Mouse (Mus musculus): ENCODE data around the gene Tsga10. TPM values are rescaled to one million over a fixed set of nuclear protein-coding genes. Genes with fewer than 3 reads are reported as not detected.

The Tsga10 gene
- total RNA-seq (2014; rRNA removed; ENCODE audit: low replicate concordance) (1.5 and 3.7 TPM in 2 replicates), polyA plus RNA-seq (2015; fragmentation: Nextera tagmentation; extraction: Ambion mirVana) (3.1 and 3.6 TPM in 2 replicates)

DNA sequence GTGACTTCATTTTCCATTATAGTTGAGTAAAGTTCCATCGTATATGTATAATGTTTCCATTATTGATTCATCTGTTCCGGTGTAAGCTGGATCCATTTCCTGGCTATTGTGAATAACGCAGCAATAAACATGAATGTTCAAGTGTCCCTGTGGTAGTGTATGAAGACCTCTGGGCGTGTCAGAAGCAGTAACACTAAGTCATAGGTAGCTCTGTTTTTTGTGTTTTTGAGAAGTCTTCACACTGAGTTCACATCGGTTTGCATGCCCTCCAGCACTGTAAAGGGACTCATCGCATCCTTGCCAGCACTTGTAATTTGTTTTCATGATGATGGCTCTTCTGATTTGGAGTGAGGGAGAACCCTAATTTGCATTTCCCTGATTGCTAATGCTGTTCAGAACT, at the start of gene Tsga10:
Gene Tsga10, minus strand, starts transcription at position 144 of the 400 bp plus-strand sequence.
- Histone ChIP-seq H3K9ac (replicated peaks; ENCODE audit: low read depth, low read length) (peak within 1 kb of the TSS; percentile 59), H3K4me1 (ENCODE audit: control insufficient read depth, insufficient read depth) (peaks cover 6% of the 10 kb centered on the region; the same call in 1 of the 2 replicates), H3K27me3 (ENCODE audit: control insufficient read depth, insufficient read depth, low read length) (no peaks in the 10 kb centered on the region), H3K36me3 (replicated peaks; ENCODE audit: control insufficient read depth, insufficient read depth, low read length) (no peaks in the 10 kb centered on the region), H3K27ac (ENCODE audit: low read depth) (peak within 1 kb of the TSS; percentile 92), H3K9me3 (replicated peaks; ENCODE audit: control insufficient read depth, low read length) (no peaks in the 10 kb centered on the region), H3K4me3 (ENCODE audit: low read depth, low read length) (peak within 1 kb of the TSS; percentile 58), H3K4me2 (ENCODE audit: low read depth, low read length) (peak within 1 kb of the TSS; percentile 91)
- 82% methylated on average over 6 of the region's 6 CpGs for WGBS
- DNase-seq (ENCODE audit: low spot score), result no peak
- ATAC-seq (ENCODE audit: insufficient read depth, low read depth), result no peak
- TF ChIP-seq EP300 (IDR thresholded peaks at IDR 0.05; ENCODE audit: low read depth) (no peak), CTCF (IDR thresholded peaks at IDR 0.05; ENCODE audit: low read depth) (no peak)

DNA sequence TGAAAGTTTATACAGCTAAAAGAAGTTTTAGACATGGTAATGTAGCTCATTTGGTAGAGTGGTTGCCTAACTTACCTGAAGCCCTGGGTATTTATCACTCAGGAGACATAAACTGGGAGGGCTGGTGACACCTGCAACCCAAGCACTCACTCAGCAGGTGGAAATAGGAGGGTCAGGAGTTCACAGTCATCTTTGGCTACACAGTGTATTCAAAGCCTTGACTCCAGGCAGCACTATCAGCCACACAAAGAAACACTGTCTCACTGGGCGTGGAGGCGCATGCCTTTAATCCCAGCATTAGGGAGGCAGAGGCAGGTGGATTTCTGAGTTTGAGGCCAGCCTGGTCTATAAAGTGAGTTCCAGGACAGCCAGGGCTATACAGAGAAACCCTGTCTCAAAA, 46.5 kb upstream of the Tsga10 start:
- H3K4me3 ChIP-seq (ENCODE audit: low read depth, low read length), result no peak overlapping the region
- no peaks in the 10 kb centered on the region for H3K27me3 ChIP-seq (ENCODE audit: control insufficient read depth, insufficient read depth, low read length)
- no peak for ATAC-seq (ENCODE audit: insufficient read depth, low read depth)
- H3K36me3 ChIP-seq (replicated peaks; ENCODE audit: control insufficient read depth, insufficient read depth, low read length), result no peaks in the 10 kb centered on the region
- H3K4me1 ChIP-seq (ENCODE audit: control insufficient read depth, insufficient read depth), result no peaks in the 10 kb centered on the region
- H3K4me2 ChIP-seq (ENCODE audit: low read depth, low read length), result no peak overlapping the region
- H3K9ac ChIP-seq (replicated peaks; ENCODE audit: low read depth, low read length), result no peak overlapping the region
- no peak for TF ChIP-seq CTCF (IDR thresholded peaks at IDR 0.05; ENCODE audit: low read depth)
- no peak for TF ChIP-seq EP300 (IDR thresholded peaks at IDR 0.05; ENCODE audit: low read depth)
- DNase-seq (ENCODE audit: low spot score), result no peak
- H3K9me3 ChIP-seq (replicated peaks; ENCODE audit: control insufficient read depth, low read length), result no peaks in the 10 kb centered on the region
- no peak overlapping the region for H3K27ac ChIP-seq (ENCODE audit: low read depth)
- 71% methylated on average over 2 of the region's 2 CpGs for WGBS

GRCm38 (mm10) chr1:37903178-37903577, 36.9 kb upstream of the Tsga10 start:
- Histone ChIP-seq H3K4me1 (ENCODE audit: control insufficient read depth, insufficient read depth) (no peaks in the 10 kb centered on the region), H3K27ac (ENCODE audit: low read depth) (no peak overlapping the region), H3K9ac (replicated peaks; ENCODE audit: low read depth, low read length) (no peak overlapping the region), H3K36me3 (replicated peaks; ENCODE audit: control insufficient read depth, insufficient read depth, low read length) (peaks cover 15% of the 10 kb centered on the region), H3K4me3 (ENCODE audit: low read depth, low read length) (no peak overlapping the region), H3K4me2 (ENCODE audit: low read depth, low read length) (no peak overlapping the region), H3K9me3 (replicated peaks; ENCODE audit: control insufficient read depth, low read length) (no peaks in the 10 kb centered on the region), H3K27me3 (ENCODE audit: control insufficient read depth, insufficient read depth, low read length) (no peaks in the 10 kb centered on the region)
- DNase-seq (ENCODE audit: low spot score) (peak; percentile 65), ATAC-seq (ENCODE audit: insufficient read depth, low read depth) (peak; percentile 71; the same call in 1 of the 2 replicates)
- 28% methylated on average over 6 of the region's 6 CpGs for WGBS
- peak; percentile 57 for TF ChIP-seq CTCF (IDR thresholded peaks at IDR 0.05; ENCODE audit: low read depth)
- no peak for TF ChIP-seq EP300 (IDR thresholded peaks at IDR 0.05; ENCODE audit: low read depth)

GRCm38 (mm10) chr1:37900288-37900687, 34.1 kb upstream of the Tsga10 start:
- H3K4me3 ChIP-seq (ENCODE audit: low read depth, low read length), result no peak overlapping the region
- no peaks in the 10 kb centered on the region for H3K27me3 ChIP-seq (ENCODE audit: control insufficient read depth, insufficient read depth, low read length)
- no peak overlapping the region for H3K27ac ChIP-seq (ENCODE audit: low read depth)
- H3K9me3 ChIP-seq (replicated peaks; ENCODE audit: control insufficient read depth, low read length), result no peaks in the 10 kb centered on the region
- DNase-seq (ENCODE audit: low spot score) (peak; percentile 24), ATAC-seq (ENCODE audit: insufficient read depth, low read depth) (peak; percentile 66; the same call in 1 of the 2 replicates)
- H3K9ac ChIP-seq (replicated peaks; ENCODE audit: low read depth, low read length), result no peak overlapping the region
- TF ChIP-seq EP300 (IDR thresholded peaks at IDR 0.05; ENCODE audit: low read depth), result no peak
- TF ChIP-seq CTCF (IDR thresholded peaks at IDR 0.05; ENCODE audit: low read depth), result no peak
- H3K36me3 ChIP-seq (replicated peaks; ENCODE audit: control insufficient read depth, insufficient read depth, low read length), result peaks cover 41% of the 10 kb centered on the region
- no peaks in the 10 kb centered on the region for H3K4me1 ChIP-seq (ENCODE audit: control insufficient read depth, insufficient read depth)
- no peak overlapping the region for H3K4me2 ChIP-seq (ENCODE audit: low read depth, low read length)
- 39% methylated on average over 6 of the region's 6 CpGs for WGBS

DNA sequence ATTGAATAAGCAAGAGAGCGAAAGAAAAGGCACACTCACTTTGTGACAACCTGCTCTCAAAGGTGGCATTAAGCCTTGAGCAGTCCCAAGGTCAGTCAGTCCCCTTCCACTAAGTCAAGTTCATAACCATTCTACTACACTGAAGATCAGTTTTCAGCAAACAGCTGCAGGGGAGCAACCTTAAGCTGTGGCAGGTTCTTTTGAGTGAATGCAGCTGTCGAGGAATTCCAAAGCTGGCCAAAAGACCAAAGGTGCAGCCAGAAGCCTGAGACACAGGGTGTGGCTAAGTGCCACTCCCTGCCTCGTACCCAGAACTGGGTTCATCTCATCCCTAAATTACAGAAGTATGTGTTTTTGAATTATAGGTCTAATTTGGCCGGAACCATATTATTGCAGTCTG, 33.6 kb upstream of the Tsga10 start:
- ATAC-seq (ENCODE audit: insufficient read depth, low read depth) (no peak), DNase-seq (ENCODE audit: low spot score) (no peak)
- TF ChIP-seq CTCF (IDR thresholded peaks at IDR 0.05; ENCODE audit: low read depth), result no peak
- no peak for TF ChIP-seq EP300 (IDR thresholded peaks at IDR 0.05; ENCODE audit: low read depth)
- peaks cover 45% of the 10 kb centered on the region for H3K36me3 ChIP-seq (replicated peaks; ENCODE audit: control insufficient read depth, insufficient read depth, low read length)
- no peaks in the 10 kb centered on the region for H3K4me1 ChIP-seq (ENCODE audit: control insufficient read depth, insufficient read depth)
- no peak overlapping the region for H3K9ac ChIP-seq (replicated peaks; ENCODE audit: low read depth, low read length)
- no peak overlapping the region for H3K4me3 ChIP-seq (ENCODE audit: low read depth, low read length)
- H3K9me3 ChIP-seq (replicated peaks; ENCODE audit: control insufficient read depth, low read length), result no peaks in the 10 kb centered on the region
- no peaks in the 10 kb centered on the region for H3K27me3 ChIP-seq (ENCODE audit: control insufficient read depth, insufficient read depth, low read length)
- WGBS, result 62% methylated on average over 4 of the region's 4 CpGs
- H3K4me2 ChIP-seq (ENCODE audit: low read depth, low read length), result no peak overlapping the region
- H3K27ac ChIP-seq (ENCODE audit: low read depth), result peak overlapping the region; percentile 34; the same call in 1 of the 2 replicates

GRCm38 (mm10) chr1:37894606-37895005, 28.4 kb upstream of the Tsga10 start:
- DNase-seq (ENCODE audit: low spot score) (no peak), ATAC-seq (ENCODE audit: insufficient read depth, low read depth) (no peak)
- Histone ChIP-seq H3K9me3 (replicated peaks; ENCODE audit: control insufficient read depth, low read length) (no peaks in the 10 kb centered on the region), H3K4me1 (ENCODE audit: control insufficient read depth, insufficient read depth) (peaks cover 7% of the 10 kb centered on the region), H3K27me3 (ENCODE audit: control insufficient read depth, insufficient read depth, low read length) (no peaks in the 10 kb centered on the region), H3K36me3 (replicated peaks; ENCODE audit: control insufficient read depth, insufficient read depth, low read length) (peaks cover 54% of the 10 kb centered on the region), H3K27ac (ENCODE audit: low read depth) (no peak overlapping the region), H3K4me2 (ENCODE audit: low read depth, low read length) (no peak overlapping the region), H3K4me3 (ENCODE audit: low read depth, low read length) (no peak overlapping the region), H3K9ac (replicated peaks; ENCODE audit: low read depth, low read length) (no peak overlapping the region)
- TF ChIP-seq CTCF (IDR thresholded peaks at IDR 0.05; ENCODE audit: low read depth), result no peak
- TF ChIP-seq EP300 (IDR thresholded peaks at IDR 0.05; ENCODE audit: low read depth), result no peak

Measured in heart, postnatal 0 days (tissue).